Mouse (Mus musculus) MEL (cell line): Measurements from ENCODE around the gene Gm20388. TPM values are rescaled to one million over a fixed set of nuclear protein-coding genes. Genes with fewer than 3 reads are reported as not detected.
A peak's percentile ranks its signal among the peaks of the same experiment; 100 is the strongest.

ENCODE experiments used
- DNase-seq: peaks from one replicate; pipeline ENCODE4 v3.0.0; 2011; ENCODE audit warnings: low read depth, low spot score
- H3K27ac ChIP-seq: 2 replicates; pipeline ENCODE4 v1.5.1; 2012; ENCODE audit warnings: low read depth, mild to moderate bottlenecking, control low read depth, low read length, moderate library complexity; ENCODE audit not compliant: control insufficient read depth
- H3K27me3 ChIP-seq, 2 experiments: fragments of 150-350 bp in 1 of 2; sonication (generic) in 1 of 2; 2 replicates each; pipeline ENCODE4 v1.6.1; 2012; ENCODE audit warnings: low read length in 2 of 2, mild to moderate bottlenecking in 2 of 2, improper control_type of control experiment in 1 of 2, moderate library complexity in 1 of 2; ENCODE audit not compliant: insufficient read depth in 2 of 2, control insufficient read depth in 1 of 2
- H3K36me3 ChIP-seq, 2 experiments: 2 replicates each; pipeline ENCODE4 v1.6.1; 2012 to 2014; ENCODE audit warnings: low read length in 2 of 2, improper control_type of control experiment in 1 of 2, inconsistent platforms in 1 of 2, mild to moderate bottlenecking in 1 of 2; ENCODE audit not compliant: insufficient read depth in 2 of 2, control insufficient read depth in 1 of 2
- H3K4me1 ChIP-seq, 2 experiments: fragments of 150-350 bp in 1 of 2; sonication (generic) in 1 of 2; 2 replicates each; pipeline ENCODE4 v1.6.1; 2012; ENCODE audit warnings: low read length in 2 of 2, improper control_type of control experiment in 1 of 2, mild to moderate bottlenecking in 1 of 2; ENCODE audit not compliant: insufficient read depth in 2 of 2, control insufficient read depth in 1 of 2
- H3K4me3 ChIP-seq, 2 experiments: fragments of 150-350 bp in 1 of 2; sonication (generic) in 1 of 2; 2 replicates each; pipeline ENCODE4 v1.5.1; 2012; ENCODE audit warnings: low read depth in 2 of 2, low read length in 2 of 2, mild to moderate bottlenecking in 2 of 2, moderate library complexity in 2 of 2, control low read depth in 1 of 2, improper control_type of control experiment in 1 of 2; ENCODE audit not compliant: control insufficient read depth in 1 of 2, insufficient read depth in 1 of 2
- H3K79me2 ChIP-seq: 2 replicates; pipeline ENCODE4 v1.6.1; 2012; ENCODE audit warnings: mild to moderate bottlenecking, low read length, moderate library complexity; ENCODE audit not compliant: control insufficient read depth, poor library complexity, insufficient read depth
- H3K9ac ChIP-seq: 2 replicates; pipeline ENCODE4 v1.6.1; 2012; ENCODE audit warnings: low read depth, mild to moderate bottlenecking, control low read depth, low read length, moderate library complexity; ENCODE audit not compliant: control insufficient read depth, poor library complexity, severe bottlenecking
- H3K9me3 ChIP-seq: fragments of 150-350 bp; sonication (generic); replicated peaks from 2 replicates; pipeline ENCODE4 v1.6.1; 2012; ENCODE audit warnings: mild to moderate bottlenecking, low read length, improper control_type of control experiment, moderate library complexity; ENCODE audit not compliant: insufficient read depth
- CTCF ChIP-seq, 3 experiments: IDR thresholded peaks in 2 of 3; conservative IDR thresholded peaks in 1 of 3; 2 replicates each; pipeline ENCODE4 v1.5.1; 2011 to 2012; ENCODE audit warnings: low read length in 3 of 3, low read depth in 2 of 3, mild to moderate bottlenecking in 2 of 3, improper control_type of control experiment in 1 of 3, inconsistent platforms in 1 of 3, mixed read lengths in 1 of 3, moderate library complexity in 1 of 3; ENCODE audit not compliant: control insufficient read depth in 1 of 3, insufficient read depth in 1 of 3, poor library complexity in 1 of 3, severe bottlenecking in 1 of 3
- ELF1 ChIP-seq: IDR thresholded peaks from 2 replicates; pipeline ENCODE4 v1.6.1; 2014; ENCODE audit warnings: low read depth, mild to moderate bottlenecking, inconsistent platforms, low read length, improper control_type of control experiment, moderate library complexity
- ETS1 ChIP-seq: IDR thresholded peaks from 2 replicates; pipeline ENCODE4 v1.6.1; 2012; ENCODE audit warnings: low read depth, mild to moderate bottlenecking, inconsistent platforms, low read length, improper control_type of control experiment, moderate library complexity
- GABPA ChIP-seq: IDR thresholded peaks from 2 replicates; pipeline ENCODE4 v1.6.1; 2012; ENCODE audit warnings: low read depth, mild to moderate bottlenecking, inconsistent platforms, low read length, improper control_type of control experiment, moderate library complexity
- HCFC1 ChIP-seq: IDR thresholded peaks from 2 replicates; pipeline ENCODE4 v1.6.1; 2012; ENCODE audit warnings: low read depth, mild to moderate bottlenecking, inconsistent platforms, low read length, improper control_type of control experiment, moderate library complexity
- KAT2A ChIP-seq: conservative IDR thresholded peaks from 2 replicates; pipeline ENCODE4 v1.6.1; 2012; ENCODE audit warnings: low read depth, low read length, improper control_type of control experiment, inconsistent platforms
- MAX ChIP-seq: IDR thresholded peaks from 2 replicates; pipeline ENCODE4 v1.6.1; 2011; ENCODE audit warnings: low read length, improper control_type of control experiment
- MEF2A ChIP-seq: IDR thresholded peaks from 2 replicates; pipeline ENCODE4 v1.6.1; 2014; ENCODE audit warnings: low read depth, mild to moderate bottlenecking, inconsistent platforms, low read length, improper control_type of control experiment; ENCODE audit not compliant: poor library complexity, insufficient replicate concordance, severe bottlenecking; ENCODE audit errors: extremely low read depth
- MXI1 ChIP-seq: IDR thresholded peaks from 2 replicates; pipeline ENCODE4 v1.6.1; 2011; ENCODE audit warnings: mild to moderate bottlenecking, low read depth, low read length, improper control_type of control experiment
- MYB ChIP-seq: IDR thresholded peaks from 2 replicates; pipeline ENCODE4 v1.6.1; 2011; ENCODE audit warnings: mild to moderate bottlenecking, low read depth, low read length, improper control_type of control experiment
- MYC ChIP-seq: IDR thresholded peaks from 2 replicates; pipeline ENCODE4 v1.6.1; 2011; ENCODE audit warnings: low read depth, mild to moderate bottlenecking, low read length, improper control_type of control experiment, moderate library complexity
- NRF1 ChIP-seq: IDR thresholded peaks from 2 replicates; pipeline ENCODE4 v1.6.1; 2014; ENCODE audit warnings: low read depth, mild to moderate bottlenecking, inconsistent platforms, low read length, improper control_type of control experiment, moderate library complexity; ENCODE audit not compliant: poor library complexity, insufficient read depth, severe bottlenecking
- POLR2A ChIP-seq, 2 experiments: IDR thresholded peaks; 2 replicates each; pipeline ENCODE4 v1.6.1; 2011 to 2012; ENCODE audit warnings: low read length in 2 of 2, mild to moderate bottlenecking in 2 of 2, control low read depth in 1 of 2, improper control_type of control experiment in 1 of 2, low read depth in 1 of 2, moderate library complexity in 1 of 2; ENCODE audit not compliant: control insufficient read depth in 1 of 2, insufficient read depth in 1 of 2, poor library complexity in 1 of 2
- SIN3A ChIP-seq: IDR thresholded peaks from 2 replicates; pipeline ENCODE4 v1.6.1; 2012; ENCODE audit warnings: low read length, improper control_type of control experiment, inconsistent platforms
- SMC3 ChIP-seq: IDR thresholded peaks from 2 replicates; pipeline ENCODE4 v1.6.1; 2011; ENCODE audit warnings: low read depth, low read length, improper control_type of control experiment
- TBP ChIP-seq: IDR thresholded peaks from 2 replicates; pipeline ENCODE4 v1.8.0; 2011; ENCODE audit warnings: low read depth, low read length, improper control_type of control experiment
- TCF12 ChIP-seq: IDR thresholded peaks from 2 replicates; pipeline ENCODE4 v1.6.1; 2014; ENCODE audit warnings: low read depth, mild to moderate bottlenecking, inconsistent platforms, low read length, improper control_type of control experiment, moderate library complexity
- UBTF ChIP-seq: IDR thresholded peaks from 2 replicates; pipeline ENCODE4 v1.6.1; 2012; ENCODE audit warnings: low read depth, mild to moderate bottlenecking, inconsistent platforms, low read length, improper control_type of control experiment, moderate library complexity, borderline replicate concordance; ENCODE audit not compliant: insufficient read depth
- USF1 ChIP-seq: IDR thresholded peaks from 2 replicates; pipeline ENCODE4 v1.6.1; 2014; ENCODE audit warnings: low read depth, mild to moderate bottlenecking, inconsistent platforms, low read length, improper control_type of control experiment, moderate library complexity
- ZC3H11A ChIP-seq: IDR thresholded peaks from 2 replicates; pipeline ENCODE4 v1.6.1; 2012; ENCODE audit warnings: low read depth, mild to moderate bottlenecking, inconsistent platforms, low read length, improper control_type of control experiment
- ZMIZ1 ChIP-seq: IDR thresholded peaks from 2 replicates; pipeline ENCODE4 v1.6.1; 2012; ENCODE audit warnings: low read depth, mild to moderate bottlenecking, inconsistent platforms, low read length, improper control_type of control experiment, moderate library complexity
- ZNF384 ChIP-seq: IDR thresholded peaks from 2 replicates; pipeline ENCODE4 v1.6.1; 2012; ENCODE audit warnings: low read depth, mild to moderate bottlenecking, inconsistent platforms, low read length, improper control_type of control experiment
- polyA plus RNA-seq, 2 experiments: library from polyadenylated mRNA; stranded (reverse) in 1 of 2; unstranded in 1 of 2; fragments of >175 nt in 1 of 2; fragments of >200 nt in 1 of 2; gene quantifications; 2 replicates each; pipeline versions ENCODE4 v1.2.1 to v1.2.4; 2012; ENCODE audit warnings: low replicate concordance in 2 of 2, low read depth in 1 of 2; ENCODE audit not compliant: insufficient read length in 2 of 2, insufficient read depth in 1 of 2, missing spikeins in 1 of 2
- total RNA-seq: library from RNA; depleted of rRNA; stranded (reverse); fragments of 300-350 nt; gene quantifications from 2 replicates; pipeline ENCODE4 v1.2.3, GENCODE M21; 2012

The Gm20388 gene
- total and polyA plus RNA-seq, 3 experiments: 11.1 to 17.8 TPM; not detected in 1

GRCm38 (mm10) chr8:123889797-123890196 is 3979.2 kb downstream of the Gm20388 start:
- DNase-seq: no peak
- H3K27ac ChIP-seq: no peak overlapping the region
- no peaks in the 10 kb centered on the region for H3K79me2 ChIP-seq
- H3K9ac ChIP-seq: no peak overlapping the region
- TF ChIP-seq MEF2A (no peak), NRF1 (no peak), SMC3 (no peak), MYC (no peak), MYB (no peak), ELF1 (no peak), MXI1 (no peak), KAT2A (no peak), ZMIZ1 (no peak), ZC3H11A (no peak), ZNF384 (no peak), ETS1 (no peak), MAX (no peak), USF1 (no peak), TBP (no peak), TCF12 (no peak), HCFC1 (no peak), CTCF (IDR thresholded peaks at IDR 0.05 in 2 of 3, conservative IDR thresholded peaks at IDR 0.05 in 1 of 3; ENCODE audit: control insufficient read depth in 1 of 3, insufficient read depth in 1 of 3, low read depth in 2 of 3, low read length in 3 of 3, poor library complexity in 1 of 3, severe bottlenecking in 1 of 3) (no peak)
- H3K4me3 ChIP-seq: no peak overlapping the region
- H3K9me3 ChIP-seq: no peaks in the 10 kb centered on the region
- no peaks in the 10 kb centered on the region for H3K36me3 ChIP-seq
- H3K4me1 ChIP-seq: no peaks in the 10 kb centered on the region
- H3K27me3 ChIP-seq: peaks cover 2 to 5% of the 10 kb centered on the region in 2 experiments; a peak in 2 of 4 replicates

GRCm38 (mm10) chr8:123891271-123891670 is 3980.6 kb downstream of the Gm20388 start:
- no peak for TF ChIP-seq UBTF
- TF ChIP-seq HCFC1: no peak
- TF ChIP-seq SMC3: peak; percentile 21
- no peak for TF ChIP-seq GABPA
- no peak for TF ChIP-seq KAT2A
- TF ChIP-seq ELF1: no peak
- TF ChIP-seq CTCF (IDR thresholded peaks at IDR 0.05 in 2 of 3, conservative IDR thresholded peaks at IDR 0.05 in 1 of 3; ENCODE audit: control insufficient read depth in 1 of 3, insufficient read depth in 1 of 3, low read depth in 2 of 3, low read length in 3 of 3, poor library complexity in 1 of 3, severe bottlenecking in 1 of 3): no peak
- TF ChIP-seq MXI1: 0 out of 2 replicates have a peak, but pooled peaks have one; percentile 38
- TF ChIP-seq SIN3A: peak; percentile 63; the same call in 1 of the 2 replicates
- no peak for TF ChIP-seq POLR2A (IDR thresholded peaks at IDR 0.05; ENCODE audit: control insufficient read depth in 1 of 2, insufficient read depth in 1 of 2, low read depth in 1 of 2, low read length in 2 of 2, poor library complexity in 1 of 2)
- H3K27me3 ChIP-seq: peaks cover 2 to 5% of the 10 kb centered on the region in 2 experiments; a peak in 2 of 4 replicates

More at GRCm38 (mm10) chr8:123891271-123891670, 3980.6 kb downstream of the Gm20388 start:
- peak; percentile 54 for DNase-seq
- Histone ChIP-seq H3K4me1 (no peaks in the 10 kb centered on the region), H3K9ac (no peak overlapping the region), H3K79me2 (no peaks in the 10 kb centered on the region), H3K36me3 (no peaks in the 10 kb centered on the region), H3K4me3 (no peak overlapping the region), H3K27ac (no peak overlapping the region), H3K9me3 (no peaks in the 10 kb centered on the region)
